Mouse (Mus musculus): ENCODE results near the gene Thap12.

Thap12 gene

GRCm38 (mm10) chr7:98760126-98760525, 57.2 kb downstream of the Thap12 start:
- DNase-seq, result no peak

GRCm38 (mm10) chr7:98763911-98764310, 61.0 kb downstream of the Thap12 start:
- DNase-seq, result peak; percentile 49 to 68

GRCm38 (mm10) chr7:98767261-98767660, 64.4 kb downstream of the Thap12 start:
- DNase-seq, result no peak

All from kidney, postnatal 4 days (tissue).